Mouse (Mus musculus): ENCODE results near the gene Tmem268. TPM values are rescaled to one million over a fixed set of nuclear protein-coding genes. Genes with fewer than 3 reads are reported as not detected.

Gene Tmem268
- polyA plus RNA-seq, 1 experiment = 15.2 TPM

DNA sequence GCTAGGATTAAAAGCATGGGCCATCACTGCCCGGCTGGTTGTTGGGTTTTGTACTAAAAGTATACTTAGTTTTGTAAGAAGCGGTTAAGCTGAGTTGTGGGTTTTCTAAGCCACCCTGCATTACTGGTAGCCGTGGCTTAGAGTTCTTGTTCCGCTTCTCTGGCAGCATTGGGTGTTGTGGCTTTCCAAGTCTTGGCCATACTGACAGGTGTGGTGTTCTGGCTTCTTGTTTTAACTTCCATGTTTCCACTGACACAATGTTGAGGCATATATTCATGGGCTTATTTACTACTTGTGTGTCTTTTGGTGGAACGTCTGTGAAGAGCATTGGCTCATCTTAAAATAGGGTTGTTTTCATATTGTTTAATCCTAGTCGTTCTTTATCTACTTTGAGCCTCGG is 31.4 kb downstream of the Tmem268 start:
- H3K4me1 ChIP-seq (ENCODE audit: control insufficient read depth, insufficient read depth, low read length) = peaks cover 3% of the 10 kb centered on the region
- 77% methylated on average over 7 of the region's 7 CpGs for WGBS
- H3K4me3 ChIP-seq (replicated peaks; ENCODE audit: extremely low read depth, low read depth, low read length) = no peak overlapping the region
- DNase-seq = no peak
- TF ChIP-seq POLR2A (IDR thresholded peaks at IDR 0.05; ENCODE audit: borderline replicate concordance, extremely low read depth, low read depth, low read length) (no peak), CTCF (IDR thresholded peaks at IDR 0.05; ENCODE audit: insufficient read depth, low read length) (no peak)

DNA sequence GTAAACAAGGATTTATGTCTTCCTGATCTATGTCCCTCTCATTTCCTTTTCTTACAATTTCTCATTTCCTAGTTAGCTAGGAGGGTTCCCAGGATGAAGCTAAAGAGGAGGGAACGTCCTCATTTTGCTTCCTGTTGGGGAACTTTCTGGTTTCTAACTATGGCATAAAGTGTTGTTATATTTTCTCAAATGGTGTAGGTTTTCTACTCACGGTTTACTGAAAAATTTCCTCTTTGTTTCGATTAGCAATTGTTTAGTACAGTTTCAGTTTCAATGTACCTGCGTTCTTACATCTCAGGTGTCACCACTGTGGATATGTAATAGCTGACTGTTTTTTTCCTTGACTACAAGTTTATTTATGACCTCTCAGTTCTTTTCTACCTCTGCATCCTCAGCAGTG is 32.0 kb downstream of the Tmem268 start:
- WGBS = 55% methylated on average over 4 of the region's 4 CpGs
- TF ChIP-seq CTCF (IDR thresholded peaks at IDR 0.05; ENCODE audit: insufficient read depth, low read length) (no peak), POLR2A (IDR thresholded peaks at IDR 0.05; ENCODE audit: borderline replicate concordance, extremely low read depth, low read depth, low read length) (no peak)
- DNase-seq = no peak
- Histone ChIP-seq H3K4me3 (replicated peaks; ENCODE audit: extremely low read depth, low read depth, low read length) (no peak overlapping the region), H3K4me1 (ENCODE audit: control insufficient read depth, insufficient read depth, low read length) (peaks cover 4% of the 10 kb centered on the region)

DNA sequence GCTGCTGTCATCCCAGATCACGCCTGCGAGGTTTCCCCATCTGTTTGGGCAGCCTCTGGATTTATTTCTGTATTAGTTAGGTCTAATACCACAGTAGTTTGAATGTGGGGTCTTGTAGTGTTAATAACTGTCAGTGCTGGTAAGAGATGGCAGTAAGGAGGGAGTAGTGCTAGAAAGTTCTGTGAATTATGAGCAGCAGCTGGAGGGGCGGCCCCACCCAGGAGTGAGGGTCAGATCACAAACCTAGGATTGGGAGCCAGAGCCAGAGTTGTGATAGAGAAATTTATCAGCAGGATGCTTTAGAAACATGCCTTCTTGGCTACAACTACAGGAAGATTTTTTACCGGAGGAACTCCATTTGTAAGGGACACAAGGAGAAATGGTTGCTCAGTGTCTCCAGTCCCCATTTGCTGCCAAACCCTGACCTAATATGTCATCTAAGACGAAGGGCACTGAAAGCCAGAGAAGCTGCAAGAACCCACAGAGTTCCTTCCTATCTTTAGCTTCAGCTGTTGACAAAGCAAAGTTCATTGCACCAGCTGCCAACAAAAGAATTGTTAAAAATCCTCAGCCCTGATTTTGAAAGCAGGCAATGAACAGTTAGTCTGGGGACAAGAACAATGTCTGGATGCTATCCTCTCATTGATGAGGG is 36.0 kb downstream of the Tmem268 start:
- TF ChIP-seq CTCF (IDR thresholded peaks at IDR 0.05; ENCODE audit: insufficient read depth, low read length) = no peak
- no peak for TF ChIP-seq POLR2A (IDR thresholded peaks at IDR 0.05; ENCODE audit: borderline replicate concordance, extremely low read depth, low read depth, low read length)
- DNase-seq = no peak
- 60% methylated on average over 5 of the region's 5 CpGs for WGBS
- Histone ChIP-seq H3K4me1 (ENCODE audit: control insufficient read depth, insufficient read depth, low read length) (peaks cover 4% of the 10 kb centered on the region), H3K4me3 (replicated peaks; ENCODE audit: extremely low read depth, low read depth, low read length) (no peak overlapping the region)

DNA sequence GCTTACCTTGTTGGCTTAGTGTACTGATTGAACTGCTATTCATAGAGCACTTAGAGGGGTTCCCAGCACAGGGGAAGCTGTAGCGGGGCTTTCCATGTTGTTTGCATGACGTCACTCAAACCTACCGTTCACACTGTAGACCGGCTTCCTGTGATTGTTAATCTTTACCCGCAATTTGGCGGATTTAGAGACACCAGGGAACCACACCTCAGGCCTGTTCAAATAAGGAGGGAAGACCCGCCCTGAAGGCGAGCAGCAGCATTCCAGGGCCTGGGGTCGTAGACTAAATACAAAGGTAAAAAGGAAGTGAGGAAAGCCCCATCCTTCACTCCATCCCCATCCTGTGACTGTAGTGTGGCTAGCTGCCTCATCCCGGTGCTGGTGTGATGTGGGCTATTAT is 36.7 kb downstream of the Tmem268 start:
- TF ChIP-seq CTCF (IDR thresholded peaks at IDR 0.05; ENCODE audit: insufficient read depth, low read length) (no peak), POLR2A (IDR thresholded peaks at IDR 0.05; ENCODE audit: borderline replicate concordance, extremely low read depth, low read depth, low read length) (no peak)
- no peak overlapping the region for H3K4me3 ChIP-seq (replicated peaks; ENCODE audit: extremely low read depth, low read depth, low read length)
- H3K4me1 ChIP-seq (ENCODE audit: control insufficient read depth, insufficient read depth, low read length) = peaks cover 4% of the 10 kb centered on the region
- 22% methylated on average over 10 of the region's 10 CpGs for WGBS
- DNase-seq = no peak

DNA sequence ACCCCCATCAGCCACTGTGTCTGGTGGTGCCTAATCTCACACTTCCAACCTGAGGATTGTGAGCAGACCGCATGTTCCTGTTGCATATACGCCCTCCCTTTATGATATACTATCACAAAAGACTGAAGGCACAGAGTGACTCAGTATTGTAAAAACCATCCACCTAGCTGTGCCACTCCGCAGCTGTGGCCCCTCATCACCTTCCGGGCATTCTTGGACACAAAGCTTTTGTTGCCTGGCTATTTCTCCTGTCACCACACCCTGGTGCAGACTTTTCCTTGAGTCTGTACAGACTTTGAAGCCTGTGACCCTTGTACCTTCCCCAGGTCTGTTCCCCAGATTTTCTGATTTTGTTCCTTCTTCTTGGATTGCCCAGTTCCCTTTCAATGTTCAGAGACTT is 37.4 kb downstream of the Tmem268 start:
- no peak for DNase-seq
- Histone ChIP-seq H3K4me1 (ENCODE audit: control insufficient read depth, insufficient read depth, low read length) (peaks cover 4% of the 10 kb centered on the region), H3K4me3 (replicated peaks; ENCODE audit: extremely low read depth, low read depth, low read length) (no peak overlapping the region)
- WGBS = 98% methylated on average over 4 of the region's 4 CpGs
- TF ChIP-seq POLR2A (IDR thresholded peaks at IDR 0.05; ENCODE audit: borderline replicate concordance, extremely low read depth, low read depth, low read length) = no peak
- no peak for TF ChIP-seq CTCF (IDR thresholded peaks at IDR 0.05; ENCODE audit: insufficient read depth, low read length)

DNA sequence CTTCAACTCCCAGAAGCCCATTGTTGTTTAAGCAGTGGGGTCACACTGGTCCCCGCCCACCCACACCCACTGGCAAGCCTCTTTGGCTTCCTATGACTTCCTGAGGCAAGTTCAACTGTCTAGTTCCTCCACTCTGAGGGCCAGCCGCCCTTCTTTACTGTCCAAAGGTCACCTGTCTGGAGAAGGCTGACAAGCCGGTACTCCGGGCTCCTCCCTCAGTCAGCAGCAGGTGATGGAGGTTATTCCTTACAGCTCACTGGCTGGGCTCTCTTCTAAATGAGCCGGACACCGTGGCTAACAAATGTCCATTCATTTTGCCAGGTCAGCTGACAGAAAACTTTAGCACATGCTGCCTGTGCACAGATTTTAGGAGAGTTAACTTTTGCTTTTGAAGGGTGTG is 42.2 kb downstream of the Tmem268 start:
- WGBS = 82% methylated on average over 6 of the region's 6 CpGs
- no peak for DNase-seq

DNA sequence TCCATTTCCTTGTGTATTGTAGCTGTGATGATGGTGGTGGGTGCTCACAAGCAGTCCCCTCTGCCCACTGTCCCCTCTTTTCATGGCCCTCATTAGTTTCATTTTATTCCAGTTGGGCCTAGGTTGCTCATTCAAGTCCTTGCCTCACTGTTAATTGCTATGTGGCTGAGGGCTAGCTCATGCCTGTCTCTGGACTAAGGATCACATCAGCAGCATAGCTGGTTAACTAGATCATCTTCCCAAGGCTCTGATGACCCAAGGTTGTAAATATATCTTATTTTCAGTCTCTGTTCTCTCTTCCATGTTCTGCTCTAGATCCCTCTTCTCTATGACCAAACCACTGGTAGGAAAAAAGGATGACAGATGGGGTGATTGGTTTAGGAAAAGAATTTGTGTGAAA is 42.7 kb downstream of the Tmem268 start:
- TF ChIP-seq CTCF (IDR thresholded peaks at IDR 0.05; ENCODE audit: insufficient read depth, low read length) (no peak), POLR2A (IDR thresholded peaks at IDR 0.05; ENCODE audit: borderline replicate concordance, extremely low read depth, low read depth, low read length) (no peak)
- Histone ChIP-seq H3K4me1 (ENCODE audit: control insufficient read depth, insufficient read depth, low read length) (no peaks in the 10 kb centered on the region), H3K4me3 (replicated peaks; ENCODE audit: extremely low read depth, low read depth, low read length) (no peak overlapping the region)
- DNase-seq = no peak

More for the DNA sequence above, 42.2 kb downstream of the Tmem268 start:
- no peak overlapping the region for H3K4me3 ChIP-seq (replicated peaks; ENCODE audit: extremely low read depth, low read depth, low read length)
- H3K4me1 ChIP-seq (ENCODE audit: control insufficient read depth, insufficient read depth, low read length) = no peaks in the 10 kb centered on the region
- no peak for TF ChIP-seq POLR2A (IDR thresholded peaks at IDR 0.05; ENCODE audit: borderline replicate concordance, extremely low read depth, low read depth, low read length)
- no peak for TF ChIP-seq CTCF (IDR thresholded peaks at IDR 0.05; ENCODE audit: insufficient read depth, low read length)

DNA sequence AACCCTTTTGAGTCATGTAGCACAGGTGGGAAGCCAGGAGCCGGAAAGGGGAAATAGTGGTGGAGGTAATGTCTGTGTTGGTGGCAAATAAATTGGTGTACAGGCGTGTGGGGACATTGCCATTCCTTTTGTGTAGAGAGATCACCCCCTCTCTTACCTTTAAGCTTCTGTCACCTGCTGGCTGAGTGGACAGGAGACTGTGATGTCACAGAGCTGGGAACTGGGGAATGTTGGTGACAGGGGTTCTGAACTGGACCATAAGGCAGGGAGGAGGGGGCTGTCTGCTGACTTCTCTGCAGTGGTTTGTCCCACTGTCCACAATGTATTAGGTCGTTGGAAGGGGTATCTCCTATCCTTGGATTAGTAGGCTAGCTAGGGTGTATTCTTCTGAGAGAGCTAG is 46.4 kb downstream of the Tmem268 start, which contains the start of gene Gm11213:
Gene Gm11213, minus strand, starts transcription at position 317 of the 400 bp plus-strand sequence.
- no peak within 1 kb of the TSS for H3K4me3 ChIP-seq (replicated peaks; ENCODE audit: extremely low read depth, low read depth, low read length)
- H3K4me1 ChIP-seq (ENCODE audit: control insufficient read depth, insufficient read depth, low read length) = no peaks in the 10 kb centered on the region
- WGBS = 68% methylated on average over 3 of the region's 3 CpGs
- no peak for DNase-seq
- TF ChIP-seq POLR2A (IDR thresholded peaks at IDR 0.05; ENCODE audit: borderline replicate concordance, extremely low read depth, low read depth, low read length) (no peak), CTCF (IDR thresholded peaks at IDR 0.05; ENCODE audit: insufficient read depth, low read length) (no peak)

DNA sequence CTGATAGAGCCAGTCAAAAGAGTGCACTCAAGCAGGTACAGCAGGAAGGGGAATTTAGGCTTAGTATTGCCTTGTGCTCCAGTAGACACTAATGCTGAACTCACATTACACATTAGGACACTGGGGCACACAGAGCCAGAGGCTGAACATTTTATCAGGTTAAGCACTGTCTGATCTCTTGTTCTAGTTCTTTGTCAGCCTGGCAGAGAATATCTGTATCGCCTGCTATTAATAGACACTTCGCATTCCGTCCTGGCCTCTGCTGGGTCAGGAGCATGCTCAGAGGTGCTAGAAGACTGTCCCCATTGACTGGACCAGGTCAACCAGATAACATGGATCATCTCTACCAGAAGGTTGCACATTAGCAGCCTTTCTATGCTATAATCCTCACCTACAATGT is 47.0 kb downstream of the Tmem268 start:
- TF ChIP-seq POLR2A (IDR thresholded peaks at IDR 0.05; ENCODE audit: borderline replicate concordance, extremely low read depth, low read depth, low read length) = no peak
- no peak for TF ChIP-seq CTCF (IDR thresholded peaks at IDR 0.05; ENCODE audit: insufficient read depth, low read length)
- H3K4me1 ChIP-seq (ENCODE audit: control insufficient read depth, insufficient read depth, low read length) = no peaks in the 10 kb centered on the region
- H3K4me3 ChIP-seq (replicated peaks; ENCODE audit: extremely low read depth, low read depth, low read length) = no peak overlapping the region
- 82% methylated on average over 3 of the region's 3 CpGs for WGBS
- DNase-seq = no peak

DNA sequence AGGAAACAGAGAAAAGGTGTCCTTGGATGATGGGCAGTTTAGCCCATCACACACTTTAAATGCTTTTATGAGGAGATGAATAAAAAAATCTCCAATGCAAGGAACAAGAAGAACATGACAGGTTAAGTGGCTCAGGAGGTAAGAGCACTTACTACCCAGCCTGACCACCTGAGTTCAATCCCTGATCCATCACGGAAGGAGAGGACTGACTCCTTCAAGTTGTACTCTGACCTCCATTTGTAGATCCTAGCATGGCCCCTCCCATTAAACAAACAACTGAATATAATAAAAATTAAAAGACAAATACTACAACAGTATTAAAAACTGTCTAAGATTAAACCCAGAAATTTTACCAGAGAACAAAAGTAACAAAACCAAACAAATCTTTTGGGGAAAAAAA is 47.4 kb downstream of the Tmem268 start:
- Histone ChIP-seq H3K4me1 (ENCODE audit: control insufficient read depth, insufficient read depth, low read length) (no peaks in the 10 kb centered on the region), H3K4me3 (replicated peaks; ENCODE audit: extremely low read depth, low read depth, low read length) (no peak overlapping the region)
- no peak for DNase-seq
- 67% methylated on average over 1 of the region's 1 CpGs for WGBS
- TF ChIP-seq POLR2A (IDR thresholded peaks at IDR 0.05; ENCODE audit: borderline replicate concordance, extremely low read depth, low read depth, low read length) = no peak
- no peak for TF ChIP-seq CTCF (IDR thresholded peaks at IDR 0.05; ENCODE audit: insufficient read depth, low read length)

Data from lung, adult 2 months (tissue).